Mouse (Mus musculus): ENCODE results near the gene Socs1.

Socs1 gene

GRCm38 (mm10) chr16:10785371-10786231 is at the start of gene Socs1:
Socs1 (minus strand) TSS chr16:10785536.
- in situ Hi-C loops (cut with MboI, MseI): loop anchor here (5.0 kb wide), 2 partner anchors 52 to 218 kb away; partner anchors contain the start of gene Rmi2

- in situ Hi-C loops (cut with MboI, MseI): loop anchor here (10.0 kb wide), 1 partner anchor 420 kb away; the partner anchor contains the start of gene Nubp1
These were observed 49.2 kb upstream of the Socs1 start for GRCm38 (mm10) chr16:10834542-10834910.

- in situ Hi-C loops (cut with MboI, MseI): no loop called here
These were observed 43.1 kb upstream of the Socs1 start for GRCm38 (mm10) chr16:10828461-10828805.

- in situ Hi-C loops (cut with MboI, MseI): no loop called here
These were observed 42.6 kb upstream of the Socs1 start for GRCm38 (mm10) chr16:10827766-10828460.

- in situ Hi-C loops (cut with MboI, MseI): no loop called here
These were observed 41.9 kb upstream of the Socs1 start for GRCm38 (mm10) chr16:10827269-10827668.

GRCm38 (mm10) chr16:10825840-10826239 is 40.5 kb upstream of the Socs1 start:
- in situ Hi-C loops (cut with MboI, MseI): no loop called here

- in situ Hi-C loops (cut with MboI, MseI): loop anchor here (25.0 kb wide), 1 partner anchor 1987 kb away; the partner anchor contains the start of gene 1810013L24Rik
These were observed 39.2 kb upstream of the Socs1 start for GRCm38 (mm10) chr16:10824536-10824935.

- in situ Hi-C loops (cut with MboI, MseI): loop anchor here (25.0 kb wide), 1 partner anchor 1984 kb away; the partner anchor contains the start of gene 1810013L24Rik
These were observed 36.1 kb upstream of the Socs1 start for GRCm38 (mm10) chr16:10821387-10821786.

- in situ Hi-C loops (cut with MboI, MseI): loop anchor here (25.0 kb wide), 1 partner anchor 1983 kb away; the partner anchor contains the start of gene 1810013L24Rik
These were observed 34.6 kb upstream of the Socs1 start for GRCm38 (mm10) chr16:10819966-10820365.

GRCm38 (mm10) chr16:10818579-10819135 is 33.3 kb upstream of the Socs1 start:
- in situ Hi-C loops (cut with MboI, MseI): loop anchor here (25.0 kb wide), 1 partner anchor 1981 kb away; the partner anchor contains the start of gene 1810013L24Rik

- in situ Hi-C loops (cut with MboI, MseI): loop anchor here (25.0 kb wide), 1 partner anchor 1978 kb away; the partner anchor contains the start of gene 1810013L24Rik
These were observed 29.5 kb upstream of the Socs1 start for GRCm38 (mm10) chr16:10814864-10815263.

GRCm38 (mm10) chr16:10813726-10814125 is 28.4 kb upstream of the Socs1 start:
- in situ Hi-C loops (cut with MboI, MseI): loop anchor here (25.0 kb wide), 1 partner anchor 1976 kb away; the partner anchor contains the start of gene 1810013L24Rik

GRCm38 (mm10) chr16:10812865-10813371 is 27.6 kb upstream of the Socs1 start, which contains the start of gene Gm11172:
Gm11172 (plus strand) TSS chr16:10812915.
- in situ Hi-C loops (cut with MboI, MseI): loop anchor here (25.0 kb wide), 1 partner anchor 1976 kb away; the partner anchor contains the start of gene 1810013L24Rik

- in situ Hi-C loops (cut with MboI, MseI): loop anchor here (25.0 kb wide), 1 partner anchor 1973 kb away; the partner anchor contains the start of gene 1810013L24Rik
These were observed 25.0 kb upstream of the Socs1 start for GRCm38 (mm10) chr16:10810376-10810775.

GRCm38 (mm10) chr16:10805789-10806527 is 20.6 kb upstream of the Socs1 start, which contains the start of gene Prm1:
Prm1 (minus strand) TSS chr16:10805839.
- in situ Hi-C loops (cut with MboI, MseI): loop anchor here (25.0 kb wide), 1 partner anchor 1969 kb away; the partner anchor contains the start of gene 1810013L24Rik

- in situ Hi-C loops (cut with MboI, MseI): loop anchor here (25.0 kb wide), 1 partner anchor 1965 kb away; the partner anchor contains the start of gene 1810013L24Rik
These were observed 17.1 kb upstream of the Socs1 start for GRCm38 (mm10) chr16:10802420-10802819.

- in situ Hi-C loops (cut with MboI, MseI): no loop called here
These were observed 10.7 kb upstream of the Socs1 start, which contains the start of gene Prm2 for GRCm38 (mm10) chr16:10796034-10796433. Prm2 (minus strand) TSS chr16:10796134.

- in situ Hi-C loops (cut with MboI, MseI): no loop called here
These were observed 5.4 kb upstream of the Socs1 start, which contains the start of gene Prm3 for GRCm38 (mm10) chr16:10790702-10791101. Prm3 (minus strand) TSS chr16:10790914.

GRCm38 (mm10) chr16:10788866-10789265 is 3.5 kb upstream of the Socs1 start:
- in situ Hi-C loops (cut with MboI, MseI): loop anchor here (5.0 kb wide), 2 partner anchors 48 to 222 kb away; partner anchors contain the start of gene Rmi2

- in situ Hi-C loops (cut with MboI, MseI): loop anchor here (5.0 kb wide), 2 partner anchors 49 to 221 kb away; partner anchors contain the start of gene Rmi2
These were observed 2.9 kb upstream of the Socs1 start, which contains the start of gene Tnp2 for GRCm38 (mm10) chr16:10788271-10788670. Tnp2 (minus strand) TSS chr16:10788660.
